Mouse (Mus musculus) stomach, postnatal 0 days (tissue): Measurements from ENCODE around the gene Slco2b1. TPM values are rescaled to one million over a fixed set of nuclear protein-coding genes. Genes with fewer than 3 reads are reported as not detected.

Source experiments
- ATAC-seq: fragments of 200-750 bp; cut with Nextera tagmentation; 2 replicates; pipeline ENCODE4 v1.8.0; 2017; ENCODE audit not compliant: low FRiP score, low TSS enrichment
- DNase-seq: peaks from one replicate; pipeline ENCODE4 v3.0.0-alpha.2; 2016; ENCODE audit warnings: low spot score
- H3K27ac ChIP-seq: fragments of 300-500 bp; sonication (generic); replicated peaks from 2 replicates; pipeline ENCODE4 v1.5.1; 2014; ENCODE audit warnings: mild to moderate bottlenecking, control low read depth
- H3K27me3 ChIP-seq: fragments of 300-500 bp; sonication (generic); 2 replicates; pipeline ENCODE4 v1.6.1; 2014; ENCODE audit warnings: low read length; ENCODE audit not compliant: control insufficient read depth, insufficient read depth
- H3K36me3 ChIP-seq: fragments of 300-500 bp; sonication (generic); 2 replicates; pipeline ENCODE4 v1.6.1; 2014; ENCODE audit warnings: low read length, mixed read lengths; ENCODE audit not compliant: control insufficient read depth, insufficient read depth
- H3K4me1 ChIP-seq: fragments of 300-500 bp; sonication (generic); replicated peaks from 2 replicates; pipeline ENCODE4 v1.6.1; 2014; ENCODE audit warnings: antibody characterized with exemption; ENCODE audit not compliant: control insufficient read depth, insufficient read depth
- H3K4me2 ChIP-seq: fragments of 300-500 bp; sonication (generic); replicated peaks from 2 replicates; pipeline ENCODE4 v1.6.1; 2014; ENCODE audit warnings: low read depth, mild to moderate bottlenecking, control low read depth, moderate library complexity
- H3K4me3 ChIP-seq: fragments of 300-500 bp; sonication (generic); 2 replicates; pipeline ENCODE4 v1.5.1; 2014; ENCODE audit warnings: low read depth, low read length, control low read depth
- H3K9ac ChIP-seq: fragments of 300-500 bp; sonication (generic); 2 replicates; pipeline ENCODE4 v1.6.1; 2014; ENCODE audit warnings: mild to moderate bottlenecking, low read length, control low read depth, mixed read lengths
- H3K9me3 ChIP-seq: fragments of 300-500 bp; sonication (generic); 2 replicates; pipeline ENCODE4 v1.6.1; 2016; ENCODE audit warnings: low read length; ENCODE audit not compliant: control insufficient read depth
- CTCF ChIP-seq: IDR thresholded peaks from 2 replicates; pipeline ENCODE4 v1.5.1; 2016; ENCODE audit warnings: antibody characterized with exemption, low read depth, mild to moderate bottlenecking, moderate library complexity
- EP300 ChIP-seq: optimal IDR thresholded peaks from 2 replicates; pipeline ENCODE3; 2016; ENCODE audit warnings: antibody characterized with exemption
- WGBS: fragments of 180-500 bp; shearing (Covaris S2); extraction: QIAGEN DNeasy Blood & Tissue Kit; methylation state at CpG from one replicate; pipeline ENCODE4 v1.1.7; 2014; 5-methylcytosine and 5-hydroxymethylcytosine counted together
- polyA plus RNA-seq: library from polyadenylated mRNA; unstranded; fragments of >200 nt; fragmentation: Nextera tagmentation; extraction: Ambion mirVana; gene quantifications from 2 replicates; pipeline ENCODE4 v1.2.1, GENCODE M21; 2015

Gene Slco2b1
- polyA plus RNA-seq, 1 experiment from 2014 or later: 2.1 TPM

GRCm38 (mm10) chr7:99642078-99642477 lies 69.1 kb downstream of the Slco2b1 start:
- TF ChIP-seq EP300: no peak
- TF ChIP-seq CTCF: no peak
- ATAC-seq: no peak
- 28% methylated on average over 3 of the region's 3 CpGs for WGBS
- H3K9ac ChIP-seq: no peak overlapping the region
- no peaks in the 10 kb centered on the region for H3K27me3 ChIP-seq
- no peak for DNase-seq
- H3K4me3 ChIP-seq: no peak overlapping the region
- no peak overlapping the region for H3K4me2 ChIP-seq
- H3K36me3 ChIP-seq: no peaks in the 10 kb centered on the region
- H3K4me1 ChIP-seq: no peaks in the 10 kb centered on the region
- H3K9me3 ChIP-seq: no peaks in the 10 kb centered on the region
- H3K27ac ChIP-seq: no peak overlapping the region

GRCm38 (mm10) chr7:99641245-99641644 lies 69.9 kb downstream of the Slco2b1 start:
- H3K9me3 ChIP-seq: no peaks in the 10 kb centered on the region
- H3K27me3 ChIP-seq: no peaks in the 10 kb centered on the region
- peak; percentile 33 for DNase-seq
- 21% methylated on average over 4 of the region's 4 CpGs for WGBS
- TF ChIP-seq CTCF (no peak), EP300 (no peak)
- no peak overlapping the region for H3K4me3 ChIP-seq
- no peaks in the 10 kb centered on the region for H3K4me1 ChIP-seq
- H3K9ac ChIP-seq: no peak overlapping the region
- no peak overlapping the region for H3K27ac ChIP-seq
- H3K4me2 ChIP-seq: no peak overlapping the region
- H3K36me3 ChIP-seq: no peaks in the 10 kb centered on the region
- 0 out of 2 replicates have a peak, but pooled peaks have one; percentile 32 for ATAC-seq

DNA sequence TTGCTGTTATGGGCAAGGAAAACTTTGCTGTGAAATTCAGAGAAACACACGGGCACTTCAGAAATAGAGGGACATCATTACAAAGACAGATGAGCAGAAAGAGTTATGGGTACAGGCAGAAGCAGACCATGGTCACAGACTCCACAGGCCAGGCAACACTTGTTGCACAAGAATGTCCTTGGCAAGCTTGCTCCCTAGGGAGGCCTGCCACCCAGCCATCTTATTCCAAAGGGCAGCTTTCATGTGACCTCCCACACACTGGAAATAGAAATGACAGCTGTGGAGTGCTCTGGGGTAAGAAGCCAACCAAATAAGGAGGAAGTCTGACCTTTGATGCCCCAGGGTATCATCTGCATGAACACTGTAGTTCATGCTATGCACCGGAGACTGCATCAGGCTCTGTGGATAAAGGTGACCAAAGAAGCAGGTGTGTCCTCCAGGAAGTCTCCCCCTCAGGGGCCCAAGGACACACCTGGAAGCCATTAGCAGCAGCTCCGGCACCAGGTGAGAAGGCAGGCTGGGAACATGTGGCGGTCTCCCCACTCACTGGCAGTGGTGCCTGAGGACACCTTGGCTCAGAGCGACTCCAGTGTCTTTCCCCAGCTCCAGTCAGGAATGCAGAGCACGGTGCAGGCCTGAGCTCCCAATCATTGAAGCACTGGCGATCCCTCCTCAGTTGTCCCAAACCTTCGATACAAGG lies 77.0 kb downstream of the Slco2b1 start:
- Histone ChIP-seq H3K9ac (no peak overlapping the region), H3K4me3 (no peak overlapping the region), H3K9me3 (no peaks in the 10 kb centered on the region), H3K36me3 (no peaks in the 10 kb centered on the region), H3K4me2 (no peak overlapping the region), H3K27me3 (no peaks in the 10 kb centered on the region), H3K4me1 (no peaks in the 10 kb centered on the region), H3K27ac (no peak overlapping the region)
- 68% methylated on average over 8 of the region's 8 CpGs for WGBS
- ATAC-seq (no peak), DNase-seq (no peak)
- no peak for TF ChIP-seq CTCF
- no peak for TF ChIP-seq EP300

GRCm38 (mm10) chr7:99632286-99632685 lies 78.9 kb downstream of the Slco2b1 start:
- WGBS: 7% methylated on average over 6 of the region's 6 CpGs
- H3K9me3 ChIP-seq: no peaks in the 10 kb centered on the region
- no peak overlapping the region for H3K4me2 ChIP-seq
- ATAC-seq: no peak
- no peaks in the 10 kb centered on the region for H3K36me3 ChIP-seq
- no peak for DNase-seq
- H3K4me1 ChIP-seq: no peaks in the 10 kb centered on the region
- no peak overlapping the region for H3K27ac ChIP-seq
- TF ChIP-seq EP300 (no peak), CTCF (no peak)
- peaks cover 2% of the 10 kb centered on the region; the same call in 1 of the 2 replicates for H3K27me3 ChIP-seq
- H3K4me3 ChIP-seq: no peak overlapping the region
- H3K9ac ChIP-seq: no peak overlapping the region

DNA sequence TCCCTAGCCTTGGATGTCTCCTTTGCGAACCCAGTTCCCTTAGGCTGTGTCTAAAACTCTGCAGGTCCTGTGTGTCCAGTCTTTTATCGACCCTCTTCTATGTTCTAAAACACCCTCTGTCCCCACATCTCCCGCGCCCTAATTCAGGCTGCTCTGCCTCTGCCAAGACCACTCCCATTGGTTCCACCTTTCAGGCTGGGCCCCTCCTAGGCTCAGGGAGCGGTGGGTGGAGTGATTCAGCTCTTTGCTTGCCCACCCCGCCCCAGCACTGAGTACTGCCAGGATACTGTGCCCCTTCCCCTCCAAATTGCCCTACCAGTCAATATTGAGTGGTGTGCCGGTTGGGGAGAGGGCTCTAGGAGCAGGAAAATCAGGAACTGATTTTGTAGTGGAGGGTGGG lies 83.8 kb downstream of the Slco2b1 start:
- ATAC-seq: no peak
- Histone ChIP-seq H3K9ac (no peak overlapping the region), H3K36me3 (no peaks in the 10 kb centered on the region), H3K27me3 (peaks cover 14% of the 10 kb centered on the region; the same call in 1 of the 2 replicates), H3K27ac (no peak overlapping the region), H3K4me3 (no peak overlapping the region), H3K4me1 (peaks cover 3% of the 10 kb centered on the region; the same call in 1 of the 2 replicates), H3K4me2 (peak overlapping the region; percentile 86; the same call in 1 of the 2 replicates), H3K9me3 (no peaks in the 10 kb centered on the region)
- TF ChIP-seq CTCF: no peak
- DNase-seq: no peak
- WGBS: 6% methylated on average over 7 of the region's 7 CpGs

GRCm38 (mm10) chr7:99626376-99627270 lies 84.5 kb downstream of the Slco2b1 start, which contains the start of gene Tpbgl:
Tpbgl (minus strand) TSS chr7:99627103.
- DNase-seq: peak; percentile 41
- ATAC-seq: peak; percentile 8; the same call in 1 of the 2 replicates
- H3K27me3 ChIP-seq: peaks cover 14% of the 10 kb centered on the region; the same call in 1 of the 2 replicates
- H3K4me3 ChIP-seq: peak within 1 kb of the TSS; percentile 43
- no peaks in the 10 kb centered on the region for H3K36me3 ChIP-seq
- H3K4me2 ChIP-seq: peak within 1 kb of the TSS; percentile 86
- no peak within 1 kb of the TSS for H3K27ac ChIP-seq
- no peaks in the 10 kb centered on the region for H3K9me3 ChIP-seq
- WGBS: under 1% methylated on average over 46 of the region's 83 CpGs
- H3K9ac ChIP-seq: peak within 1 kb of the TSS; percentile 38; the same call in 1 of the 2 replicates
- TF ChIP-seq CTCF (no peak), EP300 (no peak)
- peaks cover 3% of the 10 kb centered on the region; the same call in 1 of the 2 replicates for H3K4me1 ChIP-seq
